Mouse (Mus musculus) liver, embryonic 15.5 days (tissue): Measurements from ENCODE around the gene Mrtfb. TPM values are rescaled to one million over a fixed set of nuclear protein-coding genes. Genes with fewer than 3 reads are reported as not detected.

Experiments
- ATAC-seq: fragments of 200-750 bp; cut with Nextera tagmentation; 2 replicates; pipeline ENCODE4 v1.8.0; 2017; ENCODE audit warnings: moderate number of reproducible peaks, mild to moderate bottlenecking, moderate library complexity; ENCODE audit not compliant: insufficient read depth
- H3K27ac ChIP-seq: fragments of 300-500 bp; sonication (generic); replicated peaks from 2 replicates; pipeline ENCODE4 v1.5.1; 2015; ENCODE audit warnings: mild to moderate bottlenecking, inconsistent platforms
- H3K27me3 ChIP-seq: fragments of 300-500 bp; sonication (generic); 2 replicates; pipeline ENCODE4 v1.6.1; 2015; ENCODE audit warnings: mild to moderate bottlenecking, inconsistent platforms
- H3K36me3 ChIP-seq: fragments of 300-500 bp; sonication (generic); replicated peaks from 2 replicates; pipeline ENCODE4 v1.6.1; 2015; ENCODE audit warnings: moderate library complexity, mild to moderate bottlenecking, inconsistent platforms
- H3K4me1 ChIP-seq: fragments of 300-500 bp; sonication (generic); replicated peaks from 2 replicates; pipeline ENCODE4 v1.6.1; 2015; ENCODE audit warnings: inconsistent platforms
- H3K4me2 ChIP-seq: fragments of 300-500 bp; sonication (generic); 2 replicates; pipeline ENCODE4 v1.6.1; 2015; ENCODE audit warnings: moderate library complexity, mild to moderate bottlenecking, inconsistent platforms
- H3K4me3 ChIP-seq: fragments of 300-500 bp; sonication (generic); replicated peaks from 2 replicates; pipeline ENCODE4 v1.5.1; 2015; ENCODE audit warnings: mild to moderate bottlenecking, inconsistent platforms
- H3K9ac ChIP-seq: fragments of 300-500 bp; sonication (generic); 2 replicates; pipeline ENCODE4 v1.6.1; 2015; ENCODE audit warnings: moderate library complexity, mild to moderate bottlenecking, inconsistent platforms
- H3K9me3 ChIP-seq: fragments of 300-500 bp; sonication (generic); replicated peaks from 2 replicates; pipeline ENCODE4 v1.6.1; 2016; ENCODE audit warnings: inconsistent platforms
- WGBS: fragments of 180-500 bp; shearing (Covaris S2); methylation state at CpG from one replicate; pipeline ENCODE4 v1.1.7; 2015; ENCODE audit warnings: mixed read lengths; ENCODE audit not compliant: insufficient replicate concordance; 5-methylcytosine and 5-hydroxymethylcytosine counted together
- polyA plus RNA-seq: library from polyadenylated mRNA; unstranded; fragments of >200 nt; fragmentation: Nextera tagmentation; extraction: Ambion mirVana; gene quantifications from 2 replicates; pipeline ENCODE4 v1.2.1, GENCODE M21; 2015

The Mrtfb gene
- polyA plus RNA-seq, 1 experiment from 2014 or later = 3.3 TPM

- no peaks in the 10 kb centered on the region for H3K9me3 ChIP-seq
- H3K4me3 ChIP-seq = no peak overlapping the region
- 30% methylated on average over 8 of the region's 8 CpGs for WGBS
- H3K27me3 ChIP-seq = no peaks in the 10 kb centered on the region
- H3K4me2 ChIP-seq = no peak overlapping the region
- 0 out of 2 replicates have a peak, but pooled peaks cover 4% of the 10 kb centered on the region for H3K4me1 ChIP-seq
- H3K36me3 ChIP-seq = no peaks in the 10 kb centered on the region
- H3K9ac ChIP-seq = no peak overlapping the region
- no peak for ATAC-seq
- no peak overlapping the region for H3K27ac ChIP-seq
Measured at GRCm38 (mm10) chr16:13423587-13424355, 167.5 kb downstream of the Mrtfb start.

- Histone ChIP-seq H3K36me3 (no peaks in the 10 kb centered on the region), H3K4me2 (no peak overlapping the region), H3K27me3 (no peaks in the 10 kb centered on the region), H3K9me3 (no peaks in the 10 kb centered on the region), H3K4me3 (no peak overlapping the region), H3K27ac (no peak overlapping the region), H3K9ac (no peak overlapping the region), H3K4me1 (peaks cover 17% of the 10 kb centered on the region)
- no peak for ATAC-seq
- WGBS = 71% methylated on average over 6 of the region's 6 CpGs
Measured at GRCm38 (mm10) chr16:13425804-13426203, 169.5 kb downstream of the Mrtfb start.

- Histone ChIP-seq H3K27me3 (no peaks in the 10 kb centered on the region), H3K4me2 (no peak overlapping the region), H3K4me3 (no peak overlapping the region), H3K4me1 (peaks cover 29% of the 10 kb centered on the region), H3K9me3 (no peaks in the 10 kb centered on the region), H3K9ac (no peak overlapping the region), H3K36me3 (no peaks in the 10 kb centered on the region), H3K27ac (no peak overlapping the region)
- 74% methylated on average over 10 of the region's 10 CpGs for WGBS
- no peak for ATAC-seq
Measured at GRCm38 (mm10) chr16:13426831-13427589, 170.7 kb downstream of the Mrtfb start.

- Histone ChIP-seq H3K4me2 (no peak overlapping the region), H3K36me3 (no peaks in the 10 kb centered on the region), H3K4me3 (no peak overlapping the region), H3K9me3 (no peaks in the 10 kb centered on the region), H3K27me3 (no peaks in the 10 kb centered on the region), H3K27ac (no peak overlapping the region), H3K9ac (no peak overlapping the region), H3K4me1 (peaks cover 29% of the 10 kb centered on the region)
- 34% methylated on average over 5 of the region's 5 CpGs for WGBS
- no peak for ATAC-seq
Measured at GRCm38 (mm10) chr16:13428077-13428476, 171.8 kb downstream of the Mrtfb start.

- H3K27ac ChIP-seq = no peak overlapping the region
- H3K27me3 ChIP-seq = no peaks in the 10 kb centered on the region
- H3K4me1 ChIP-seq = peaks cover 29% of the 10 kb centered on the region
- no peaks in the 10 kb centered on the region for H3K36me3 ChIP-seq
- 83% methylated on average over 1 of the region's 1 CpGs for WGBS
- H3K9me3 ChIP-seq = no peaks in the 10 kb centered on the region
- H3K4me2 ChIP-seq = no peak overlapping the region
- no peak for ATAC-seq
- no peak overlapping the region for H3K4me3 ChIP-seq
- no peak overlapping the region for H3K9ac ChIP-seq
Measured at GRCm38 (mm10) chr16:13428806-13429205, 172.5 kb downstream of the Mrtfb start.

- H3K4me1 ChIP-seq = peaks cover 29% of the 10 kb centered on the region
- H3K27ac ChIP-seq = peak overlapping the region; percentile 58; the same call in 1 of the 2 replicates
- H3K4me2 ChIP-seq = no peak overlapping the region
- no peak overlapping the region for H3K9ac ChIP-seq
- H3K9me3 ChIP-seq = no peaks in the 10 kb centered on the region
- H3K4me3 ChIP-seq = no peak overlapping the region
- no peaks in the 10 kb centered on the region; the same call in 1 of the 2 replicates for H3K27me3 ChIP-seq
- 62% methylated on average over 7 of the region's 7 CpGs for WGBS
- H3K36me3 ChIP-seq = no peaks in the 10 kb centered on the region
- ATAC-seq = peak; percentile 51; the same call in 1 of the 2 replicates
Measured at GRCm38 (mm10) chr16:13429921-13430606, 173.8 kb downstream of the Mrtfb start.

GRCm38 (mm10) chr16:13430940-13431339, 174.7 kb downstream of the Mrtfb start:
- H3K4me2 ChIP-seq = peak overlapping the region; percentile 23
- no peaks in the 10 kb centered on the region; the same call in 1 of the 2 replicates for H3K27me3 ChIP-seq
- peak overlapping the region; percentile 58 for H3K27ac ChIP-seq
- H3K9ac ChIP-seq = no peak overlapping the region
- ATAC-seq = peak; percentile 88
- no peaks in the 10 kb centered on the region for H3K9me3 ChIP-seq
- H3K36me3 ChIP-seq = no peaks in the 10 kb centered on the region
- H3K4me3 ChIP-seq = no peak overlapping the region
- H3K4me1 ChIP-seq = peaks cover 30% of the 10 kb centered on the region
- 30% methylated on average over 1 of the region's 1 CpGs for WGBS

- Histone ChIP-seq H3K4me2 (no peak overlapping the region), H3K4me1 (peaks cover 35% of the 10 kb centered on the region), H3K27ac (no peak overlapping the region), H3K27me3 (no peaks in the 10 kb centered on the region; the same call in 1 of the 2 replicates), H3K9me3 (no peaks in the 10 kb centered on the region), H3K4me3 (no peak overlapping the region), H3K9ac (no peak overlapping the region), H3K36me3 (no peaks in the 10 kb centered on the region)
- ATAC-seq = no peak
- 88% methylated on average over 2 of the region's 2 CpGs for whole genome bisulfite sequencing
Measured at GRCm38 (mm10) chr16:13435627-13436026, 179.3 kb downstream of the Mrtfb start.

- no peaks in the 10 kb centered on the region for H3K9me3 ChIP-seq
- H3K27ac ChIP-seq = peak overlapping the region; percentile 46
- no peaks in the 10 kb centered on the region; the same call in 1 of the 2 replicates for H3K27me3 ChIP-seq
- H3K4me1 ChIP-seq = peaks cover 21% of the 10 kb centered on the region
- WGBS = under 1% methylated on average over 58 of the region's 58 CpGs
- H3K9ac ChIP-seq = peak overlapping the region; percentile 64
- ATAC-seq = peak; percentile 94
- H3K36me3 ChIP-seq = no peaks in the 10 kb centered on the region
- peak overlapping the region; percentile 72 for H3K4me2 ChIP-seq
- peak overlapping the region; percentile 68 for H3K4me3 ChIP-seq
Measured at GRCm38 (mm10) chr16:13437037-13437769, 180.9 kb downstream of the Mrtfb start.

- H3K4me3 ChIP-seq = peak overlapping the region; percentile 68
- H3K36me3 ChIP-seq = no peaks in the 10 kb centered on the region
- H3K27ac ChIP-seq = peak overlapping the region; percentile 46
- peak overlapping the region; percentile 72 for H3K4me2 ChIP-seq
- peak; percentile 43 for ATAC-seq
- H3K4me1 ChIP-seq = peaks cover 21% of the 10 kb centered on the region
- H3K27me3 ChIP-seq = no peaks in the 10 kb centered on the region; the same call in 1 of the 2 replicates
- WGBS = 2% methylated on average over 24 of the region's 24 CpGs
- H3K9me3 ChIP-seq = no peaks in the 10 kb centered on the region
- H3K9ac ChIP-seq = peak overlapping the region; percentile 64
Measured at GRCm38 (mm10) chr16:13437770-13438372, 181.6 kb downstream of the Mrtfb start.
